Mouse (Mus musculus) brain, embryonic 14.5 days (tissue): ENCODE results near the gene Bach2.

Source experiments
- CTCF ChIP-seq: fragments of 200-500 bp; IDR thresholded peaks from 2 replicates; pipeline ENCODE4 v1.5.1; 2012; ENCODE audit warnings: inconsistent platforms, mild to moderate bottlenecking, moderate library complexity, borderline replicate concordance; ENCODE audit not compliant: insufficient read depth, insufficient read length; ENCODE audit errors: extremely low read depth
- POLR2A ChIP-seq: fragments of 200-500 bp; IDR thresholded peaks from 2 replicates; pipeline ENCODE4 v1.6.1; 2012; ENCODE audit warnings: mild to moderate bottlenecking, inconsistent platforms, borderline replicate concordance; ENCODE audit not compliant: poor library complexity, insufficient read depth, insufficient read length, severe bottlenecking; ENCODE audit errors: extremely low read depth

DNA sequence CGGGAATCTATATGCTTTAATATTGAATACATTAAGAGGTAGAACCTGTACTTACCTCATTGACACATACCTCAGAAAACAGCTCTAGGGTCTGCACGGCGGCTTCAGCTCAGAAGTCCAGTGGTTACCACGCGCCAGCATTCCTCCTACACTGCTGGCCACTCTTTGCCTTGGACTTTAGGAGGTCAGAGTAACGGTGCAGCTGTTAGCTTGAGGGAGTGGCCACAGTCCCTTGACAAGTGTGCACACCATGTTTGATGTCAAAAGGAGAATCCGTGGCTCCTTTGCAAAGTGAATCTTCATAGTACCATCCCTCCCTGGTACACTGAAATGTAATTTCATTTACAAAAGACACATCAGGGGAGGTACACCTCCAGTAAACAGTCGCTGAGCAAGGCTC, 179.3 kb downstream of the Bach2 start:
- no peak for TF ChIP-seq POLR2A
- TF ChIP-seq CTCF = no peak
